Mouse (Mus musculus) MEL (cell line): Measurements from ENCODE around the gene Ptk7. TPM values are rescaled to one million over a fixed set of nuclear protein-coding genes. Genes with fewer than 3 reads are reported as not detected.
A peak's percentile ranks its signal among the peaks of the same experiment; 100 is the strongest.

Experiments
- DNase-seq: peaks from one replicate; pipeline ENCODE4 v3.0.0; 2011; ENCODE audit warnings: low read depth, low spot score
- H3K27ac ChIP-seq: 2 replicates; pipeline ENCODE4 v1.5.1; 2012; ENCODE audit warnings: low read depth, mild to moderate bottlenecking, control low read depth, low read length, moderate library complexity; ENCODE audit not compliant: control insufficient read depth
- H3K27me3 ChIP-seq, 2 experiments: fragments of 150-350 bp in 1 of 2; sonication (generic) in 1 of 2; 2 replicates each; pipeline ENCODE4 v1.6.1; 2012; ENCODE audit warnings: low read length in 2 of 2, mild to moderate bottlenecking in 2 of 2, improper control_type of control experiment in 1 of 2, moderate library complexity in 1 of 2; ENCODE audit not compliant: insufficient read depth in 2 of 2, control insufficient read depth in 1 of 2
- H3K36me3 ChIP-seq, 2 experiments: 2 replicates each; pipeline ENCODE4 v1.6.1; 2012 to 2014; ENCODE audit warnings: low read length in 2 of 2, improper control_type of control experiment in 1 of 2, inconsistent platforms in 1 of 2, mild to moderate bottlenecking in 1 of 2; ENCODE audit not compliant: insufficient read depth in 2 of 2, control insufficient read depth in 1 of 2
- H3K4me1 ChIP-seq, 2 experiments: fragments of 150-350 bp in 1 of 2; sonication (generic) in 1 of 2; 2 replicates each; pipeline ENCODE4 v1.6.1; 2012; ENCODE audit warnings: low read length in 2 of 2, improper control_type of control experiment in 1 of 2, mild to moderate bottlenecking in 1 of 2; ENCODE audit not compliant: insufficient read depth in 2 of 2, control insufficient read depth in 1 of 2
- H3K4me3 ChIP-seq, 2 experiments: fragments of 150-350 bp in 1 of 2; sonication (generic) in 1 of 2; 2 replicates each; pipeline ENCODE4 v1.5.1; 2012; ENCODE audit warnings: low read depth in 2 of 2, low read length in 2 of 2, mild to moderate bottlenecking in 2 of 2, moderate library complexity in 2 of 2, control low read depth in 1 of 2, improper control_type of control experiment in 1 of 2; ENCODE audit not compliant: control insufficient read depth in 1 of 2, insufficient read depth in 1 of 2
- H3K79me2 ChIP-seq: 2 replicates; pipeline ENCODE4 v1.6.1; 2012; ENCODE audit warnings: mild to moderate bottlenecking, low read length, moderate library complexity; ENCODE audit not compliant: control insufficient read depth, poor library complexity, insufficient read depth
- H3K9ac ChIP-seq: 2 replicates; pipeline ENCODE4 v1.6.1; 2012; ENCODE audit warnings: low read depth, mild to moderate bottlenecking, control low read depth, low read length, moderate library complexity; ENCODE audit not compliant: control insufficient read depth, poor library complexity, severe bottlenecking
- H3K9me3 ChIP-seq: fragments of 150-350 bp; sonication (generic); replicated peaks from 2 replicates; pipeline ENCODE4 v1.6.1; 2012; ENCODE audit warnings: mild to moderate bottlenecking, low read length, improper control_type of control experiment, moderate library complexity; ENCODE audit not compliant: insufficient read depth
- BHLHE40 ChIP-seq: IDR thresholded peaks from 2 replicates; pipeline ENCODE4 v1.6.1; 2012; ENCODE audit warnings: low read depth, mild to moderate bottlenecking, inconsistent platforms, low read length, improper control_type of control experiment, borderline replicate concordance
- CHD2 ChIP-seq: IDR thresholded peaks from 2 replicates; pipeline ENCODE4 v1.6.1; 2011; ENCODE audit warnings: low read length, improper control_type of control experiment
- E2F4 ChIP-seq: IDR thresholded peaks from 2 replicates; pipeline ENCODE4 v1.6.1; 2011; ENCODE audit warnings: low read depth, low read length, improper control_type of control experiment, borderline replicate concordance
- ELF1 ChIP-seq: IDR thresholded peaks from 2 replicates; pipeline ENCODE4 v1.6.1; 2014; ENCODE audit warnings: low read depth, mild to moderate bottlenecking, inconsistent platforms, low read length, improper control_type of control experiment, moderate library complexity
- GABPA ChIP-seq: IDR thresholded peaks from 2 replicates; pipeline ENCODE4 v1.6.1; 2012; ENCODE audit warnings: low read depth, mild to moderate bottlenecking, inconsistent platforms, low read length, improper control_type of control experiment, moderate library complexity
- KAT2A ChIP-seq: conservative IDR thresholded peaks from 2 replicates; pipeline ENCODE4 v1.6.1; 2012; ENCODE audit warnings: low read depth, low read length, improper control_type of control experiment, inconsistent platforms
- MAFK ChIP-seq: IDR thresholded peaks from 2 replicates; pipeline ENCODE4 v1.6.1; 2011; ENCODE audit warnings: low read depth, mild to moderate bottlenecking, low read length, improper control_type of control experiment, borderline replicate concordance
- MAX ChIP-seq: IDR thresholded peaks from 2 replicates; pipeline ENCODE4 v1.6.1; 2011; ENCODE audit warnings: low read length, improper control_type of control experiment
- MEF2A ChIP-seq: IDR thresholded peaks from 2 replicates; pipeline ENCODE4 v1.6.1; 2014; ENCODE audit warnings: low read depth, mild to moderate bottlenecking, inconsistent platforms, low read length, improper control_type of control experiment; ENCODE audit not compliant: poor library complexity, insufficient replicate concordance, severe bottlenecking; ENCODE audit errors: extremely low read depth
- MXI1 ChIP-seq: IDR thresholded peaks from 2 replicates; pipeline ENCODE4 v1.6.1; 2011; ENCODE audit warnings: mild to moderate bottlenecking, low read depth, low read length, improper control_type of control experiment
- MYB ChIP-seq: IDR thresholded peaks from 2 replicates; pipeline ENCODE4 v1.6.1; 2011; ENCODE audit warnings: mild to moderate bottlenecking, low read depth, low read length, improper control_type of control experiment
- MYC ChIP-seq: IDR thresholded peaks from 2 replicates; pipeline ENCODE4 v1.6.1; 2011; ENCODE audit warnings: low read depth, mild to moderate bottlenecking, low read length, improper control_type of control experiment, moderate library complexity
- POLR2A ChIP-seq, 2 experiments: IDR thresholded peaks; 2 replicates each; pipeline ENCODE4 v1.6.1; 2011 to 2012; ENCODE audit warnings: low read length in 2 of 2, mild to moderate bottlenecking in 2 of 2, control low read depth in 1 of 2, improper control_type of control experiment in 1 of 2, low read depth in 1 of 2, moderate library complexity in 1 of 2; ENCODE audit not compliant: control insufficient read depth in 1 of 2, insufficient read depth in 1 of 2, poor library complexity in 1 of 2
- POLR2AphosphoS2 ChIP-seq: IDR thresholded peaks from 2 replicates; pipeline ENCODE4 v1.6.1; 2011; ENCODE audit warnings: low read length, improper control_type of control experiment
- POLR2AphosphoS5 ChIP-seq: IDR thresholded peaks from 2 replicates; pipeline ENCODE4 v1.6.1; 2012; ENCODE audit warnings: low read depth, borderline replicate concordance, mild to moderate bottlenecking, inconsistent platforms, low read length, moderate library complexity, mixed read lengths
- SIN3A ChIP-seq: IDR thresholded peaks from 2 replicates; pipeline ENCODE4 v1.6.1; 2012; ENCODE audit warnings: low read length, improper control_type of control experiment, inconsistent platforms
- TBP ChIP-seq: IDR thresholded peaks from 2 replicates; pipeline ENCODE4 v1.8.0; 2011; ENCODE audit warnings: low read depth, low read length, improper control_type of control experiment
- UBTF ChIP-seq: IDR thresholded peaks from 2 replicates; pipeline ENCODE4 v1.6.1; 2012; ENCODE audit warnings: low read depth, mild to moderate bottlenecking, inconsistent platforms, low read length, improper control_type of control experiment, moderate library complexity, borderline replicate concordance; ENCODE audit not compliant: insufficient read depth
- USF1 ChIP-seq: IDR thresholded peaks from 2 replicates; pipeline ENCODE4 v1.6.1; 2014; ENCODE audit warnings: low read depth, mild to moderate bottlenecking, inconsistent platforms, low read length, improper control_type of control experiment, moderate library complexity
- USF2 ChIP-seq, 2 experiments: IDR thresholded peaks; 2 replicates each; pipeline ENCODE4 v1.6.1; 2011 to 2012; ENCODE audit warnings: improper control_type of control experiment in 2 of 2, low read length in 2 of 2, borderline replicate concordance in 1 of 2, inconsistent platforms in 1 of 2, low read depth in 1 of 2, mild to moderate bottlenecking in 1 of 2; ENCODE audit not compliant: insufficient read depth in 1 of 2
- ZC3H11A ChIP-seq: IDR thresholded peaks from 2 replicates; pipeline ENCODE4 v1.6.1; 2012; ENCODE audit warnings: low read depth, mild to moderate bottlenecking, inconsistent platforms, low read length, improper control_type of control experiment
- ZKSCAN1 ChIP-seq: IDR thresholded peaks from 2 replicates; pipeline ENCODE4 v1.6.1; 2012; ENCODE audit warnings: low read depth, mild to moderate bottlenecking, inconsistent platforms, low read length, improper control_type of control experiment, moderate library complexity
- polyA plus RNA-seq, 2 experiments: library from polyadenylated mRNA; stranded (reverse) in 1 of 2; unstranded in 1 of 2; fragments of >175 nt in 1 of 2; fragments of >200 nt in 1 of 2; gene quantifications; 2 replicates each; pipeline versions ENCODE4 v1.2.1 to v1.2.4; 2012; ENCODE audit warnings: low replicate concordance in 2 of 2, low read depth in 1 of 2; ENCODE audit not compliant: insufficient read length in 2 of 2, insufficient read depth in 1 of 2, missing spikeins in 1 of 2
- total RNA-seq: library from RNA; depleted of rRNA; stranded (reverse); fragments of 300-350 nt; gene quantifications from 2 replicates; pipeline ENCODE4 v1.2.3, GENCODE M21; 2012

Ptk7 gene
- total and polyA plus RNA-seq, 3 experiments, result 0.04 to 0.10 TPM; not detected in 1

GRCm38 (mm10) chr17:46647279-46647678, 18.0 kb upstream of the Ptk7 start:
- no peak for DNase-seq
- no peak for TF ChIP-seq ZKSCAN1
- 0 out of 4 replicates have a peak, but pooled peaks of 1 of the 2 experiments have one; percentile 5 for TF ChIP-seq POLR2A (IDR thresholded peaks at IDR 0.05; ENCODE audit: control insufficient read depth in 1 of 2, insufficient read depth in 1 of 2, low read depth in 1 of 2, low read length in 2 of 2, poor library complexity in 1 of 2)
- no peak for TF ChIP-seq GABPA
- Histone ChIP-seq H3K4me3 (no peak overlapping the region), H3K36me3 (peaks cover 0 to 7% of the 10 kb centered on the region in 2 experiments; a peak in 2 of 4 replicates), H3K27me3 (no peaks in the 10 kb centered on the region), H3K4me1 (peaks cover 6 to 16% of the 10 kb centered on the region in 2 experiments; a peak in 3 of 4 replicates), H3K9ac (no peak overlapping the region), H3K27ac (no peak overlapping the region), H3K79me2 (peaks cover 16% of the 10 kb centered on the region), H3K9me3 (no peaks in the 10 kb centered on the region)

GRCm38 (mm10) chr17:46646322-46646662, 17.0 kb upstream of the Ptk7 start:
- peak overlapping the region; percentile 88 to 98 for H3K4me3 ChIP-seq
- H3K79me2 ChIP-seq, result peaks cover 14% of the 10 kb centered on the region
- H3K9ac ChIP-seq, result peak overlapping the region; percentile 96
- H3K9me3 ChIP-seq, result no peaks in the 10 kb centered on the region
- peak overlapping the region; percentile 73 for H3K27ac ChIP-seq
- peaks cover 5 to 12% of the 10 kb centered on the region in 2 experiments; a peak in 3 of 4 replicates for H3K4me1 ChIP-seq
- no peaks in the 10 kb centered on the region for H3K27me3 ChIP-seq
- DNase-seq, result no peak
- TF ChIP-seq KAT2A (no peak), POLR2A (IDR thresholded peaks at IDR 0.05; ENCODE audit: control insufficient read depth in 1 of 2, insufficient read depth in 1 of 2, low read depth in 1 of 2, low read length in 2 of 2, poor library complexity in 1 of 2) (peak in 1 of 2 experiments; percentile 96; a peak in 2 of 4 replicates), POLR2AphosphoS5 (no peak), CHD2 (0 out of 2 replicates have a peak, but pooled peaks have one; percentile 6), USF1 (peak; percentile 89), BHLHE40 (peak; percentile 82), TBP (0 out of 2 replicates have a peak, but pooled peaks have one; percentile 27), SIN3A (peak; percentile 65; the same call in 1 of the 2 replicates), MAX (peak; percentile 61; the same call in 1 of the 2 replicates), UBTF (no peak), ZC3H11A (no peak), ZKSCAN1 (no peak), USF2 (IDR thresholded peaks at IDR 0.05; ENCODE audit: borderline replicate concordance in 1 of 2, insufficient read depth in 1 of 2, low read depth in 1 of 2, low read length in 2 of 2) (peak; percentile 80 to 83), MEF2A (no peak), MYC (peak; percentile 87), MYB (no peak), POLR2AphosphoS2 (no peak; the same call in 1 of the 2 replicates), MXI1 (peak; percentile 77), MAFK (no peak), E2F4 (no peak), ELF1 (no peak)
- H3K36me3 ChIP-seq, result peaks cover 0 to 7% of the 10 kb centered on the region in 2 experiments; a peak in 2 of 4 replicates
